Comparison of ENCODE assay signal across 9 mouse cellular contexts in genomic region chr1:133353371-133353809, GRCm38 (mm10). TPM values are rescaled to one million over a fixed set of nuclear protein-coding genes. Genes with fewer than 3 reads are reported as not detected.
A peak's percentile ranks its signal among the peaks of the same experiment; 100 is the strongest.
DNase-seq lines count a peak whose midpoint lies in the region; ATAC-seq and TF ChIP-seq lines count a peak whose summit lies in the region.
"Had no signal": no experiment of that assay in that cellular context is flagged by ENCODE, and none has a peak within 500 bp of the region (broad histone marks: within the 10 kb centered on the region; RNA-seq: fewer than 3 reads in every experiment).

No protein-coding gene starts in this region.

- no peaks in the 10 kb centered on the region for H3K36me3 ChIP-seq in ES-E14 (ENCODE audit: control insufficient read depth, insufficient read depth, low read length, poor library complexity, severe bottlenecking)

- ATAC-seq in megakaryocyte, adult 5-6 weeks (ENCODE audit: poor library complexity, severe bottlenecking) = peak; percentile 60; the same call in 1 of the 2 replicates
- no peak for ATAC-seq in erythroblast, adult 5-6 weeks (replicated peaks; ENCODE audit: low FRiP score, poor library complexity, severe bottlenecking)

- intact Hi-C loops in heart, postnatal 14 days (cut with DNase I) = loop anchor here (2.0 to 5.0 kb wide), 2 partner anchors 39 to 176 kb away; no protein-coding TSS in a partner anchor

- no peak overlapping the region for H3K27ac ChIP-seq in ES-E14 (ENCODE audit: insufficient read depth, low read depth, low read length, poor library complexity, severe bottlenecking)
- H3K27ac ChIP-seq: macrophage had no signal

- peak; percentile 84 for DNase-seq in ES-E14 (ENCODE audit: low read depth, low spot score)
- peak; percentile 91 for DNase-seq in adrenal gland, postnatal 10 days
- peak; percentile 61 for DNase-seq in embryo, embryonic 11.5 days (ENCODE audit: low read depth, low spot score)
- DNase-seq in heart, postnatal 14 days = peak; percentile 71 to 82
- DNase-seq in layer of hippocampus, adult 9-11 months = peak; percentile 69
- DNase-seq in right cerebral cortex, postnatal 25 days = peak; percentile 82

- H3K9ac ChIP-seq in ES-E14 (ENCODE audit: insufficient read depth, low read depth, low read length, poor library complexity, severe bottlenecking) = no peak overlapping the region

- H3K9me3 ChIP-seq in ES-E14 (ENCODE audit: control insufficient read depth, insufficient read depth, low read depth, low read length) = no peaks in the 10 kb centered on the region

- in situ Hi-C loops in ES-E14 (cut with MboI; ENCODE audit: low sequenced_read_pairs in 2 of 2, unreplicated experiment in 2 of 2) = loop anchor here (5.0 to 25.0 kb wide), 3 partner anchors 36 to 191 kb away; partner anchors contain the start of gene Plekha6 (in 1 of the 2)

- H3K4me1 ChIP-seq in ES-E14 (ENCODE audit: control insufficient read depth in 2 of 2, insufficient read depth in 2 of 2, low read length in 2 of 2, poor library complexity in 1 of 2) = peaks cover 0 to 4% of the 10 kb centered on the region in 2 experiments; a peak in 1 of 4 replicates

- no peak overlapping the region for H3K4me3 ChIP-seq in ES-E14 (ENCODE audit: insufficient read depth in 1 of 2, low read depth in 1 of 2, low read length in 2 of 2, poor library complexity in 1 of 2, severe bottlenecking in 1 of 2)

TF ChIP-seq in ES-E14, 5 proteins besides CTCF, POLR2A, EP300 and RAD21:
- peak; percentile 86 for TF ChIP-seq ZC3H11A (IDR thresholded peaks at IDR 0.05; ENCODE audit: borderline replicate concordance, low read depth, low read length)
- TF ChIP-seq ZNF384 (IDR thresholded peaks at IDR 0.05; ENCODE audit: low read depth, low read length) = no peak

RNA-seq across cellular contexts. Expression of gene Ren1, which starts 3.1 kb away (rescaled TPM):
- total RNA-seq in ES-E14 (2012; rRNA removed) = 0.67 and 0.69 TPM in 2 replicates
- total RNA-seq in adrenal gland, postnatal 10 days (2021) = 1 to 10 TPM in 1 of 2 experiments, under 1 TPM in 1; 0.94 to 5.1 TPM
- total RNA-seq in heart, postnatal 14 days (2021) = under 1 TPM in 1 of 2 experiments, not detected in 1; 0.24 TPM
- total RNA-seq in megakaryocyte, adult 5-6 weeks (2015) = not detected in 2 replicates
- not detected in 2 replicates for total RNA-seq in megakaryocyte, adult 5-6 weeks (2017)
- not detected in 2 replicates for total RNA-seq in erythroblast, adult 5-6 weeks (2015; ENCODE audit: low replicate concordance)
- total RNA-seq in erythroblast, adult 5-6 weeks (2017; ENCODE audit: low replicate concordance) = not detected in 2 replicates

RNA-seq across cellular contexts. Expression of gene Etnk2, which starts 10.0 kb away (rescaled TPM):
- total RNA-seq in ES-E14 (2012; rRNA removed) = 4.8 and 7.4 TPM in 2 replicates
- total RNA-seq in adrenal gland, postnatal 10 days (2021) = 10 to 100 TPM; 10.2 to 24.1 TPM
- under 1 TPM; 0.49 to 0.67 TPM for total RNA-seq in heart, postnatal 14 days (2021)
- total RNA-seq in megakaryocyte, adult 5-6 weeks (2015) = not detected in 2 replicates
- total RNA-seq in megakaryocyte, adult 5-6 weeks (2017) = not detected in 2 replicates
- not detected in 2 replicates for total RNA-seq in erythroblast, adult 5-6 weeks (2015; ENCODE audit: low replicate concordance)
- not detected in 2 replicates for total RNA-seq in erythroblast, adult 5-6 weeks (2017; ENCODE audit: low replicate concordance)

RNA-seq across cellular contexts. Expression of gene Kiss1, which starts 31.7 kb away (rescaled TPM):
- total RNA-seq in ES-E14 (2012; rRNA removed) = 0.79 TPM in 1 of 2 replicates, not detected in the other
- not detected for total RNA-seq in adrenal gland, postnatal 10 days (2021)
- total RNA-seq in heart, postnatal 14 days (2021) = not detected
- not detected in 2 replicates for total RNA-seq in megakaryocyte, adult 5-6 weeks (2015)
- total RNA-seq in megakaryocyte, adult 5-6 weeks (2017) = not detected in 2 replicates
- total RNA-seq in erythroblast, adult 5-6 weeks (2015; ENCODE audit: low replicate concordance) = not detected in 2 replicates
- not detected in 2 replicates for total RNA-seq in erythroblast, adult 5-6 weeks (2017; ENCODE audit: low replicate concordance)

RNA-seq across cellular contexts. Expression of gene Golt1a, which starts 43.8 kb away (rescaled TPM):
- total RNA-seq in ES-E14 (2012; rRNA removed) = not detected in 2 replicates
- 1 to 10 TPM; 1.4 to 4.3 TPM for total RNA-seq in adrenal gland, postnatal 10 days (2021)
- total RNA-seq in heart, postnatal 14 days (2021) = not detected
- not detected in 2 replicates for total RNA-seq in megakaryocyte, adult 5-6 weeks (2015)
- total RNA-seq in megakaryocyte, adult 5-6 weeks (2017) = not detected in 2 replicates
- total RNA-seq in erythroblast, adult 5-6 weeks (2015; ENCODE audit: low replicate concordance) = not detected in 2 replicates
- total RNA-seq in erythroblast, adult 5-6 weeks (2017; ENCODE audit: low replicate concordance) = not detected in 2 replicates
